Mouse (Mus musculus): ENCODE results near the gene Wdr46.

DNA sequence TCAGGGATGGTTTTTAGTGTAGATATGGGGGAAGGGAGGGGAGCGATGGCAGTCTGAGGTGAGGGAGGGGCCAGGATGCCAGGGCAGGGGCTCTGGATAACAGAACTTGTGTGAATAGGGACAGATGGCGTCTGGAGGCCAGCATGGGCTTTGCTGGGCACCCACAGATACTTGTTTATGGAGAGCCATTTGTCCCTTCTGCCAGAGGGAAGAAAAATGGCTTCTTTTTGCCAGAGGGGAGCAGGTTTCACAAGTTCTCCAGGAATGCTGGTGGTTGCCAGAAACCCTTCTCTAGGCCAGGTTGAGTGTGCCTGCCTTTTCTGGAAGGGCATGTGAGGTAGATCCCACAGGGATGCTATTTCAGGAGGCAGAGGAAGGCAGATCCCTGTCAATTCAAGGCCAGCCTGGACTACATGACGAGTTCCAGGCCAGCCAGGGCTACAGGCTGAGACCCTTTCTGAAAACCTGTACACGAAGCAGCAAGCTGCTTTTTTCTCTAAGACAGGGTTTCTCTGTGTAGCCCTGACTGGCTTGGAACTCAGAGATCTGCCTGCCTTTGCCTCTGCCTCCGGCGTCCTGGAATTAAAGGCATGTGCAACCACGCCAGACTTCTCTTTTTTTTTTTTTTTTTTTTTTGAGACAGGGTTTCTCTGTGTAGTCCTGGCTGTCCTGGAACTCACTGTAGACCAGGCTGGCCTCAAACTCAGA lies 40.0 kb upstream of the Wdr46 start:
- TF ChIP-seq MAX (IDR thresholded peaks at IDR 0.05) (no peak), CTCF (IDR thresholded peaks at IDR 0.05; ENCODE audit: control insufficient read depth, insufficient read depth, insufficient read length) (no peak)
